Mouse (Mus musculus) liver, embryonic 14.5 days (tissue): ENCODE results near the gene Lingo3. TPM values are rescaled to one million over a fixed set of nuclear protein-coding genes. Genes with fewer than 3 reads are reported as not detected.

Experiments
- ATAC-seq: fragments of 200-750 bp; cut with Nextera tagmentation; 2 replicates; pipeline ENCODE4 v1.8.0; 2017; ENCODE audit warnings: moderate number of reproducible peaks, mild to moderate bottlenecking, moderate library complexity; ENCODE audit not compliant: insufficient read depth
- DNase-seq, 3 experiments: peaks; one replicate each; pipeline ENCODE4 v3.0.0-alpha.2; 2012 to 2013; ENCODE audit warnings: low read depth in 3 of 3, low spot score in 3 of 3
- H3K27ac ChIP-seq: fragments of 300-500 bp; sonication (generic); 2 replicates; pipeline ENCODE4 v1.5.1; 2014; ENCODE audit warnings: moderate library complexity, mild to moderate bottlenecking, control low read depth, inconsistent platforms
- H3K27me3 ChIP-seq: fragments of 300-500 bp; sonication (generic); 2 replicates; pipeline ENCODE4 v1.6.1; 2014; ENCODE audit warnings: mild to moderate bottlenecking, low read length, moderate library complexity; ENCODE audit not compliant: control insufficient read depth, insufficient read depth
- H3K36me3 ChIP-seq: fragments of 300-500 bp; sonication (generic); replicated peaks from 2 replicates; pipeline ENCODE4 v1.6.1; 2014; ENCODE audit warnings: low read depth; ENCODE audit not compliant: control insufficient read depth, insufficient read depth
- H3K4me1 ChIP-seq, 2 experiments: fragments of 200-500 bp in 1 of 2; fragments of 300-500 bp in 1 of 2; sonication (generic) in 1 of 2; replicated peaks; 2 replicates each; pipeline ENCODE4 v1.6.1; 2012 to 2014; ENCODE audit warnings: antibody characterized with exemption in 1 of 2, inconsistent platforms in 1 of 2, low read length in 1 of 2; ENCODE audit not compliant: control insufficient read depth in 2 of 2, insufficient read depth in 2 of 2
- H3K4me2 ChIP-seq: fragments of 300-500 bp; sonication (generic); 2 replicates; pipeline ENCODE4 v1.6.1; 2014; ENCODE audit warnings: low read depth, mild to moderate bottlenecking, control low read depth, moderate library complexity
- H3K4me3 ChIP-seq, 2 experiments: fragments of 200-500 bp in 1 of 2; fragments of 300-500 bp in 1 of 2; sonication (generic) in 1 of 2; 2 replicates each; pipeline ENCODE4 v1.5.1; 2012 to 2014; ENCODE audit warnings: low read depth in 2 of 2, low read length in 2 of 2, mild to moderate bottlenecking in 2 of 2, control low read depth in 1 of 2, inconsistent platforms in 1 of 2, moderate library complexity in 1 of 2; ENCODE audit not compliant: insufficient read depth in 1 of 2
- H3K9ac ChIP-seq: fragments of 300-500 bp; sonication (generic); replicated peaks from 2 replicates; pipeline ENCODE4 v1.6.1; 2014; ENCODE audit warnings: mild to moderate bottlenecking, control low read depth, moderate library complexity
- H3K9me3 ChIP-seq: fragments of 300-500 bp; sonication (generic); 2 replicates; pipeline ENCODE4 v1.6.1; 2016; ENCODE audit warnings: low read length, mixed read lengths; ENCODE audit not compliant: control insufficient read depth
- CTCF ChIP-seq: IDR thresholded peaks from 2 replicates; pipeline ENCODE4 v1.5.1; 2016; ENCODE audit warnings: antibody characterized with exemption, low read depth, control low read depth
- EP300 ChIP-seq: IDR thresholded peaks from 2 replicates; pipeline ENCODE4 v1.6.1; 2016; ENCODE audit warnings: antibody characterized with exemption, low read depth
- WGBS: fragments of 180-500 bp; shearing (Covaris S2); extraction: QIAGEN DNeasy Blood & Tissue Kit; methylation state at CpG from one replicate; pipeline ENCODE4 v1.1.7; 2014; ENCODE audit not compliant: insufficient replicate concordance; 5-methylcytosine and 5-hydroxymethylcytosine counted together
- polyA plus RNA-seq, 2 experiments: library from polyadenylated mRNA; depleted of rRNA in 1 of 2; stranded (reverse) in 1 of 2; unstranded in 1 of 2; fragments of >200 nt; fragmentation: Nextera tagmentation in 1 of 2; extraction: Ambion mirVana in 1 of 2; gene quantifications; 2 replicates each; pipeline versions ENCODE4 v1.2.1 to v1.2.3; 2012 to 2014

The Lingo3 gene
- polyA plus RNA-seq, 2 experiments = 0.01 TPM; not detected in 1

- TF ChIP-seq CTCF (no peak), EP300 (no peak)
- peak; percentile 39 for ATAC-seq
- no peak for DNase-seq
- Histone ChIP-seq H3K9ac (peak overlapping the region; percentile 48), H3K4me2 (peak overlapping the region; percentile 80), H3K36me3 (peaks cover 23% of the 10 kb centered on the region), H3K4me3 (peak overlapping the region; percentile 17 to 50), H3K27ac (no peak overlapping the region), H3K27me3 (peaks cover 45% of the 10 kb centered on the region), H3K4me1 (peaks cover 2 to 5% of the 10 kb centered on the region in 2 experiments; a peak in 3 of 4 replicates), H3K9me3 (no peaks in the 10 kb centered on the region)
- under 1% methylated on average over 58 of the region's 58 CpGs for WGBS
Observed at GRCm38 (mm10) chr10:80807057-80807627, 36.7 kb downstream of the Lingo3 start.

- DNase-seq (no peak), ATAC-seq (peak; percentile 4; the same call in 1 of the 2 replicates)
- Histone ChIP-seq H3K4me3 (peak overlapping the region in 1 of 2 experiments; percentile 50; a peak in 2 of 4 replicates), H3K4me2 (peak overlapping the region; percentile 80), H3K27ac (no peak overlapping the region), H3K4me1 (peaks cover 2 to 5% of the 10 kb centered on the region in 2 experiments; a peak in 3 of 4 replicates), H3K27me3 (peaks cover 42% of the 10 kb centered on the region), H3K36me3 (peaks cover 29% of the 10 kb centered on the region), H3K9ac (no peak overlapping the region), H3K9me3 (no peaks in the 10 kb centered on the region)
- TF ChIP-seq CTCF (no peak), EP300 (no peak)
- 52% methylated on average over 34 of the region's 34 CpGs for WGBS
Observed at GRCm38 (mm10) chr10:80806341-80807056, 37.3 kb downstream of the Lingo3 start.

- peaks cover 42% of the 10 kb centered on the region for H3K27me3 ChIP-seq
- H3K27ac ChIP-seq = no peak overlapping the region
- WGBS = 6% methylated on average over 3 of the region's 3 CpGs
- peaks cover 2 to 5% of the 10 kb centered on the region in 2 experiments; a peak in 3 of 4 replicates for H3K4me1 ChIP-seq
- H3K36me3 ChIP-seq = peaks cover 35% of the 10 kb centered on the region
- TF ChIP-seq CTCF = peak; percentile 96
- TF ChIP-seq EP300 = no peak
- ATAC-seq (peak; percentile 63), DNase-seq (peak in 1 of 3 experiments; percentile 47)
- no peak overlapping the region for H3K4me3 ChIP-seq
- H3K4me2 ChIP-seq = no peak overlapping the region
- no peak overlapping the region for H3K9ac ChIP-seq
- no peaks in the 10 kb centered on the region for H3K9me3 ChIP-seq
Observed at GRCm38 (mm10) chr10:80805925-80806324, 37.9 kb downstream of the Lingo3 start.

GRCm38 (mm10) chr10:80805322-80805721, 38.5 kb downstream of the Lingo3 start:
- no peak for DNase-seq
- Histone ChIP-seq H3K36me3 (peaks cover 38% of the 10 kb centered on the region), H3K9me3 (no peaks in the 10 kb centered on the region), H3K27me3 (peaks cover 38% of the 10 kb centered on the region), H3K4me2 (no peak overlapping the region), H3K9ac (no peak overlapping the region), H3K27ac (no peak overlapping the region), H3K4me3 (no peak overlapping the region), H3K4me1 (peaks cover 2 to 5% of the 10 kb centered on the region in 2 experiments; a peak in 3 of 4 replicates)
- TF ChIP-seq CTCF (no peak), EP300 (no peak)
- WGBS = 75% methylated on average over 5 of the region's 5 CpGs
- peak; percentile 1; the same call in 1 of the 2 replicates for ATAC-seq

GRCm38 (mm10) chr10:80804916-80805315, 38.9 kb downstream of the Lingo3 start, which contains the start of gene Amh:
TSS of gene Amh (plus strand) at chr10:80805243.
- Histone ChIP-seq H3K27me3 (peaks cover 34% of the 10 kb centered on the region), H3K4me3 (no peak within 1 kb of the TSS), H3K9ac (no peak within 1 kb of the TSS), H3K9me3 (no peaks in the 10 kb centered on the region), H3K4me1 (peaks cover 5 to 8% of the 10 kb centered on the region in 2 experiments), H3K27ac (no peak within 1 kb of the TSS), H3K36me3 (peaks cover 38% of the 10 kb centered on the region), H3K4me2 (no peak within 1 kb of the TSS)
- DNase-seq = no peak
- TF ChIP-seq CTCF = no peak
- no peak for TF ChIP-seq EP300
- WGBS = 68% methylated on average over 6 of the region's 6 CpGs
- no peak for ATAC-seq
